Comparison of ENCODE assay signal across 30 mouse cellular contexts in genomic region chr6:39896500-39896899, GRCm38 (mm10). TPM values are rescaled to one million over a fixed set of nuclear protein-coding genes. Genes with fewer than 3 reads are reported as not detected.
DNase-seq lines count a peak whose midpoint lies in the region; ATAC-seq lines count a peak whose summit lies in the region.
"Had no signal": no experiment of that assay in that cellular context is flagged by ENCODE, and none has a peak within 500 bp of the region (broad histone marks: within the 10 kb centered on the region; RNA-seq: fewer than 3 reads in every experiment).

No protein-coding gene starts in this region.

- no peaks in the 10 kb centered on the region for H3K9me3 ChIP-seq in forebrain, embryonic 15.5 days
- no peaks in the 10 kb centered on the region for H3K9me3 ChIP-seq in forebrain, embryonic 11.5 days (ENCODE audit: control insufficient read depth, low read length)
- H3K9me3 ChIP-seq in midbrain, embryonic 14.5 days (ENCODE audit: control insufficient read depth, low read length): no peaks in the 10 kb centered on the region
- no peaks in the 10 kb centered on the region for H3K9me3 ChIP-seq in midbrain, embryonic 11.5 days (ENCODE audit: control insufficient read depth, low read length)
- no peaks in the 10 kb centered on the region for H3K9me3 ChIP-seq in forebrain, embryonic 16.5 days (ENCODE audit: control insufficient read depth, low read length)
- no peaks in the 10 kb centered on the region for H3K9me3 ChIP-seq in neural tube, embryonic 15.5 days (replicated peaks)
- H3K9me3 ChIP-seq in liver, embryonic 11.5 days (ENCODE audit: control insufficient read depth, low read length): no peaks in the 10 kb centered on the region
- H3K9me3 ChIP-seq: embryonic facial prominence, embryonic 10.5 days; embryonic facial prominence, embryonic 15.5 days; heart, embryonic 12.5 days; limb, embryonic 12.5 days; lung, embryonic 15.5 days had no signal

- WGBS in forebrain, embryonic 15.5 days: 13% methylated on average over 3 of the region's 3 CpGs
- WGBS in forebrain, embryonic 11.5 days: 46% methylated on average over 3 of the region's 3 CpGs
- 16% methylated on average over 3 of the region's 3 CpGs for WGBS in midbrain, embryonic 14.5 days
- WGBS in midbrain, embryonic 11.5 days: 55% methylated on average over 3 of the region's 3 CpGs
- 16% methylated on average over 3 of the region's 3 CpGs for WGBS in forebrain, embryonic 16.5 days
- 17% methylated on average over 3 of the region's 3 CpGs for WGBS in neural tube, embryonic 15.5 days
- WGBS in liver, embryonic 11.5 days: 83% methylated on average over 3 of the region's 3 CpGs

- no peak for DNase-seq in forebrain, embryonic 11.5 days (ENCODE audit: low spot score)
- peak; percentile 43 for DNase-seq in midbrain, embryonic 14.5 days
- no peak for DNase-seq in midbrain, embryonic 11.5 days (ENCODE audit: low spot score, missing footprints)
- DNase-seq in liver, embryonic 11.5 days (ENCODE audit: low spot score): no peak
- DNase-seq: adrenal gland, postnatal 14 days; cerebellum, adult 18-20 months; cerebellum, postnatal 10 days; gastrocnemius, adult 2 months; gastrocnemius, postnatal 36 days; heart, adult 2 months; heart, postnatal 4 days; kidney, adult 11 months; kidney, postnatal 14 days; layer of hippocampus, adult 9-11 months; lung, postnatal 36 days; spleen, adult 18-20 months; thymus, postnatal 14 days had no signal

- H3K9ac ChIP-seq in forebrain, embryonic 15.5 days (replicated peaks): no peak overlapping the region
- H3K9ac ChIP-seq in forebrain, embryonic 11.5 days (ENCODE audit: low read length): no peak overlapping the region
- no peak overlapping the region for H3K9ac ChIP-seq in midbrain, embryonic 14.5 days (replicated peaks; ENCODE audit: low read length)
- no peak overlapping the region for H3K9ac ChIP-seq in midbrain, embryonic 11.5 days (ENCODE audit: low read length)
- no peak overlapping the region for H3K9ac ChIP-seq in forebrain, embryonic 16.5 days (replicated peaks; ENCODE audit: low read depth, low read length)
- no peak overlapping the region for H3K9ac ChIP-seq in neural tube, embryonic 15.5 days (replicated peaks)
- no peak overlapping the region for H3K9ac ChIP-seq in liver, embryonic 11.5 days (ENCODE audit: low read depth, low read length)
- H3K9ac ChIP-seq: embryonic facial prominence, embryonic 15.5 days; heart, embryonic 12.5 days; limb, embryonic 12.5 days; lung, embryonic 15.5 days had no signal

- ATAC-seq in forebrain, embryonic 15.5 days (replicated peaks): no peak
- no peak for ATAC-seq in forebrain, embryonic 11.5 days (replicated peaks; ENCODE audit: low FRiP score)
- no peak for ATAC-seq in midbrain, embryonic 14.5 days (ENCODE audit: low FRiP score, low TSS enrichment)
- ATAC-seq in midbrain, embryonic 11.5 days (ENCODE audit: low FRiP score): no peak
- ATAC-seq in forebrain, embryonic 16.5 days: peak; percentile 43; the same call in 1 of the 2 replicates
- ATAC-seq in neural tube, embryonic 15.5 days (ENCODE audit: low FRiP score): no peak
- ATAC-seq in liver, embryonic 11.5 days (replicated peaks; ENCODE audit: low FRiP score): no peak
- ATAC-seq: CD4-positive, CD25-positive, alpha-beta regulatory T cell, adult 4 months; inflammation-experienced regulatory T-cells, adult 6 months; midbrain, embryonic 16.5 days had no signal

- H3K36me3 ChIP-seq in forebrain, embryonic 15.5 days: no peaks in the 10 kb centered on the region
- H3K36me3 ChIP-seq in forebrain, embryonic 11.5 days (ENCODE audit: control insufficient read depth, insufficient read depth, low read length): no peaks in the 10 kb centered on the region
- no peaks in the 10 kb centered on the region for H3K36me3 ChIP-seq in midbrain, embryonic 14.5 days (ENCODE audit: control insufficient read depth, insufficient read depth, low read length)
- H3K36me3 ChIP-seq in midbrain, embryonic 11.5 days (ENCODE audit: control insufficient read depth, insufficient read depth, low read length): no peaks in the 10 kb centered on the region
- H3K36me3 ChIP-seq in forebrain, embryonic 16.5 days (ENCODE audit: control insufficient read depth, insufficient read depth): no peaks in the 10 kb centered on the region
- H3K36me3 ChIP-seq in neural tube, embryonic 15.5 days: no peaks in the 10 kb centered on the region
- no peaks in the 10 kb centered on the region for H3K36me3 ChIP-seq in liver, embryonic 11.5 days (ENCODE audit: control insufficient read depth, insufficient read depth, low read length)
- H3K36me3 ChIP-seq: embryonic facial prominence, embryonic 10.5 days; embryonic facial prominence, embryonic 15.5 days; heart, embryonic 12.5 days; limb, embryonic 12.5 days; lung, embryonic 15.5 days had no signal

- H3K4me2 ChIP-seq in forebrain, embryonic 15.5 days (replicated peaks): no peak overlapping the region
- no peak overlapping the region for H3K4me2 ChIP-seq in forebrain, embryonic 11.5 days (ENCODE audit: low read depth, low read length, severe bottlenecking)
- H3K4me2 ChIP-seq in midbrain, embryonic 14.5 days (ENCODE audit: low read length): no peak overlapping the region
- H3K4me2 ChIP-seq in midbrain, embryonic 11.5 days: no peak overlapping the region
- no peak overlapping the region for H3K4me2 ChIP-seq in forebrain, embryonic 16.5 days (ENCODE audit: low read length)
- no peak overlapping the region for H3K4me2 ChIP-seq in neural tube, embryonic 15.5 days
- H3K4me2 ChIP-seq in liver, embryonic 11.5 days: no peak overlapping the region
- H3K4me2 ChIP-seq: embryonic facial prominence, embryonic 15.5 days; heart, embryonic 12.5 days; limb, embryonic 12.5 days; lung, embryonic 15.5 days had no signal

- H3K4me1 ChIP-seq in forebrain, embryonic 15.5 days: peaks cover 23% of the 10 kb centered on the region
- H3K4me1 ChIP-seq in forebrain, embryonic 11.5 days (replicated peaks; ENCODE audit: control insufficient read depth, insufficient read depth, low read length): no peaks in the 10 kb centered on the region
- H3K4me1 ChIP-seq in midbrain, embryonic 14.5 days (ENCODE audit: control insufficient read depth, insufficient read depth, low read length): peaks cover 11% of the 10 kb centered on the region; the same call in 1 of the 2 replicates
- H3K4me1 ChIP-seq in midbrain, embryonic 11.5 days (ENCODE audit: control insufficient read depth, insufficient read depth, low read length): peaks cover 6% of the 10 kb centered on the region
- peaks cover 17% of the 10 kb centered on the region for H3K4me1 ChIP-seq in forebrain, embryonic 16.5 days (replicated peaks; ENCODE audit: control insufficient read depth, insufficient read depth, low read length)
- peaks cover 11% of the 10 kb centered on the region; the same call in 1 of the 2 replicates for H3K4me1 ChIP-seq in neural tube, embryonic 15.5 days
- no peaks in the 10 kb centered on the region for H3K4me1 ChIP-seq in liver, embryonic 11.5 days (replicated peaks; ENCODE audit: control insufficient read depth, insufficient read depth, low read length)
- H3K4me1 ChIP-seq: embryonic facial prominence, embryonic 10.5 days; embryonic facial prominence, embryonic 15.5 days; heart, embryonic 12.5 days; limb, embryonic 12.5 days; lung, embryonic 15.5 days had no signal

- H3K27ac ChIP-seq in forebrain, embryonic 15.5 days (replicated peaks): 0 out of 2 replicates have a peak overlapping the region, but pooled peaks have one; percentile 31
- no peak overlapping the region for H3K27ac ChIP-seq in forebrain, embryonic 11.5 days (ENCODE audit: low read depth, low read length)
- no peak overlapping the region for H3K27ac ChIP-seq in midbrain, embryonic 14.5 days (replicated peaks; ENCODE audit: low read depth, low read length)
- no peak overlapping the region for H3K27ac ChIP-seq in midbrain, embryonic 11.5 days (ENCODE audit: low read depth, low read length)
- H3K27ac ChIP-seq in forebrain, embryonic 16.5 days (ENCODE audit: low read length): no peak overlapping the region
- peak overlapping the region; percentile 37 for H3K27ac ChIP-seq in neural tube, embryonic 15.5 days (replicated peaks)
- H3K27ac ChIP-seq in liver, embryonic 11.5 days (ENCODE audit: low read depth, low read length): no peak overlapping the region
- H3K27ac ChIP-seq: embryonic facial prominence, embryonic 10.5 days; embryonic facial prominence, embryonic 15.5 days; gastrocnemius, adult 2 months; heart, adult 2 months; limb, embryonic 12.5 days; lung, embryonic 15.5 days had no signal

- H3K27me3 ChIP-seq in forebrain, embryonic 15.5 days: no peaks in the 10 kb centered on the region
- H3K27me3 ChIP-seq in forebrain, embryonic 11.5 days (ENCODE audit: control insufficient read depth, insufficient read depth, low read length): no peaks in the 10 kb centered on the region
- no peaks in the 10 kb centered on the region for H3K27me3 ChIP-seq in midbrain, embryonic 14.5 days (ENCODE audit: control insufficient read depth, insufficient read depth, low read length)
- H3K27me3 ChIP-seq in midbrain, embryonic 11.5 days (ENCODE audit: control insufficient read depth, insufficient read depth, low read length): no peaks in the 10 kb centered on the region
- no peaks in the 10 kb centered on the region for H3K27me3 ChIP-seq in forebrain, embryonic 16.5 days (replicated peaks; ENCODE audit: control insufficient read depth, insufficient read depth, low read length)
- H3K27me3 ChIP-seq in neural tube, embryonic 15.5 days (replicated peaks): no peaks in the 10 kb centered on the region
- H3K27me3 ChIP-seq in liver, embryonic 11.5 days (replicated peaks; ENCODE audit: control insufficient read depth, insufficient read depth, low read length): no peaks in the 10 kb centered on the region
- H3K27me3 ChIP-seq: embryonic facial prominence, embryonic 15.5 days; heart, embryonic 12.5 days; limb, embryonic 12.5 days; lung, embryonic 15.5 days had no signal

- no peak overlapping the region for H3K4me3 ChIP-seq in forebrain, embryonic 15.5 days
- H3K4me3 ChIP-seq in forebrain, embryonic 11.5 days (ENCODE audit: low read depth, low read length): no peak overlapping the region
- no peak overlapping the region for H3K4me3 ChIP-seq in midbrain, embryonic 14.5 days (replicated peaks; ENCODE audit: low read depth, low read length)
- H3K4me3 ChIP-seq in midbrain, embryonic 11.5 days (ENCODE audit: low read depth, low read length): no peak overlapping the region
- H3K4me3 ChIP-seq in forebrain, embryonic 16.5 days (replicated peaks; ENCODE audit: low read length): no peak overlapping the region
- H3K4me3 ChIP-seq in neural tube, embryonic 15.5 days (replicated peaks): no peak overlapping the region
- no peak overlapping the region for H3K4me3 ChIP-seq in liver, embryonic 11.5 days (ENCODE audit: low read depth, low read length)
- H3K4me3 ChIP-seq: embryonic facial prominence, embryonic 10.5 days; embryonic facial prominence, embryonic 15.5 days; gastrocnemius, adult 2 months; heart, adult 2 months; heart, embryonic 12.5 days; limb, embryonic 12.5 days; lung, embryonic 15.5 days; myocyte had no signal

RNA-seq across cellular contexts. Expression of gene Tmem178b, which starts 23.4 kb away (rescaled TPM):
- 23.8 and 28.6 TPM in 2 replicates for polyA plus RNA-seq in forebrain, embryonic 15.5 days (2015; fragmentation: Nextera tagmentation; extraction: Ambion mirVana)
- 7.2 and 7.4 TPM in 2 replicates for polyA plus RNA-seq in forebrain, embryonic 11.5 days (2014; fragmentation: Nextera tagmentation; extraction: Ambion mirVana)
- polyA plus RNA-seq in midbrain, embryonic 14.5 days (2014; fragmentation: Nextera tagmentation; extraction: Ambion mirVana): 44.6 and 46.4 TPM in 2 replicates
- polyA plus RNA-seq in midbrain, embryonic 11.5 days (2014; fragmentation: Nextera tagmentation; extraction: Ambion mirVana): 7.1 and 9.0 TPM in 2 replicates
- 25.2 and 32.2 TPM in 2 replicates for polyA plus RNA-seq in forebrain, embryonic 16.5 days (2015; fragmentation: Nextera tagmentation; extraction: Ambion mirVana)
- polyA plus RNA-seq in neural tube, embryonic 15.5 days (2015; fragmentation: Nextera tagmentation; extraction: Ambion mirVana): 28.8 and 32.4 TPM in 2 replicates
- polyA plus RNA-seq in liver, embryonic 11.5 days (2014; fragmentation: Nextera tagmentation; extraction: Ambion mirVana): 0.15 TPM in 1 of 2 replicates, not detected in the other
- polyA plus RNA-seq: inflammation-experienced regulatory T-cells, adult 6 months; liver, embryonic 16.5 days had no signal

Comparison
In these comparisons a context has a peak if more than half of its experiments do, and no peak if none do; other contexts are left out.
1. H3K27ac ChIP-seq: peak in forebrain, embryonic 15.5 days (single experiment) and neural tube, embryonic 15.5 days (single experiment); none in forebrain, embryonic 11.5 days (single experiment), midbrain, embryonic 14.5 days (single experiment), midbrain, embryonic 11.5 days (single experiment), forebrain, embryonic 16.5 days (single experiment) and liver, embryonic 11.5 days (single experiment).